Mouse (Mus musculus) CH12F3 (cell line): ENCODE data around the gene Hdac9.

Experiments
- in situ Hi-C: fragments of 300-500 bp; cut with MboI; formaldehyde crosslinking; loops from 2 replicates; pipeline ENCODE4 v1.14.3; 2020; ENCODE audit warnings: low sequenced_read_pairs

Gene Hdac9

GRCm38 (mm10) chr12:34916995-34917394 lies at the start of gene Hdac9:
Gene Hdac9, minus strand, starts transcription at chr12:34917095.
- in situ Hi-C loops = no loop called here

GRCm38 (mm10) chr12:34949066-34949706 lies 32.3 kb upstream of the Hdac9 start:
- in situ Hi-C loops = no loop called here

- in situ Hi-C loops = no loop called here
Observed at GRCm38 (mm10) chr12:34937918-34938317, 21.0 kb upstream of the Hdac9 start.

GRCm38 (mm10) chr12:34908008-34908407 lies 8.9 kb downstream of the Hdac9 start:
- in situ Hi-C loops = no loop called here

GRCm38 (mm10) chr12:34907506-34907850 lies 9.4 kb downstream of the Hdac9 start:
- in situ Hi-C loops = no loop called here

GRCm38 (mm10) chr12:34906704-34907505 lies 10.0 kb downstream of the Hdac9 start:
- in situ Hi-C loops = no loop called here

- in situ Hi-C loops = no loop called here
Observed at GRCm38 (mm10) chr12:34906376-34906703, 10.6 kb downstream of the Hdac9 start.

- in situ Hi-C loops = no loop called here
Observed at GRCm38 (mm10) chr12:34900241-34900640, 16.7 kb downstream of the Hdac9 start.

- in situ Hi-C loops = no loop called here
Observed at GRCm38 (mm10) chr12:34894867-34895266, 22.0 kb downstream of the Hdac9 start.

- in situ Hi-C loops = no loop called here
Observed at GRCm38 (mm10) chr12:34888694-34889093, 28.2 kb downstream of the Hdac9 start.

GRCm38 (mm10) chr12:34874926-34875325 lies 42.0 kb downstream of the Hdac9 start:
- in situ Hi-C loops = no loop called here

GRCm38 (mm10) chr12:34871028-34871427 lies 45.9 kb downstream of the Hdac9 start:
- in situ Hi-C loops = no loop called here

- in situ Hi-C loops = no loop called here
Observed at GRCm38 (mm10) chr12:34841196-34841595, 75.7 kb downstream of the Hdac9 start.

GRCm38 (mm10) chr12:34837318-34837717 lies 79.6 kb downstream of the Hdac9 start:
- in situ Hi-C loops = no loop called here

GRCm38 (mm10) chr12:34836864-34837263 lies 80.0 kb downstream of the Hdac9 start:
- in situ Hi-C loops = no loop called here

- in situ Hi-C loops = no loop called here
Observed at GRCm38 (mm10) chr12:34836085-34836484, 80.8 kb downstream of the Hdac9 start.

GRCm38 (mm10) chr12:34835493-34835892 lies 81.4 kb downstream of the Hdac9 start:
- in situ Hi-C loops = no loop called here

- in situ Hi-C loops = no loop called here
Observed at GRCm38 (mm10) chr12:34828684-34829083, 88.2 kb downstream of the Hdac9 start.

GRCm38 (mm10) chr12:34826931-34827330 lies 90.0 kb downstream of the Hdac9 start:
- in situ Hi-C loops = no loop called here

- in situ Hi-C loops = no loop called here
Observed at GRCm38 (mm10) chr12:34820229-34820628, 96.7 kb downstream of the Hdac9 start.

- in situ Hi-C loops = no loop called here
Observed at GRCm38 (mm10) chr12:34811673-34812613, 105.0 kb downstream of the Hdac9 start.
